Mouse (Mus musculus): Measurements from ENCODE around the gene Smurf1. TPM values are rescaled to one million over a fixed set of nuclear protein-coding genes. Genes with fewer than 3 reads are reported as not detected.

Gene Smurf1
- polyA plus RNA-seq, 1 experiment from 2014 or later: 20.2 TPM

DNA sequence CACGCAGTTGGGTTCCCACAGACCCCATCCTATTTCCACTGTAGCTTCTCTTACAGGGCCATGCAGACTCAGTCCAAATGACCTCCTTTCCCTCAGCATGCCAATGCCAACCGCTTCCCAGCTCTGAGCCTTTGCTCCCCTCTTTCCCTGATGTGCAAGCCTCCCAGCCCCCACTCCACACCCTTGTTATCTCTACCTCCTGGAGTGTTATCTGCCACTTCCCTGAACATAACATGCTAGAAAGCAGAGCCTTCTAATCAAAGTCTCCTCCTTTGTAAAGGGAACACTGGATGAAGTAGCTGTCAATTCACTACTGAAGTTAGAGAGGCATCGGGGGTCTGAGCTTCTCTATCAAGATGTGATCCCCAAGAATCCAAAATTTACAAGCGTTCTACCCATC is 32.2 kb downstream of the Smurf1 start:
- no peak overlapping the region for H3K4me3 ChIP-seq
- H3K4me2 ChIP-seq: no peak overlapping the region
- no peaks in the 10 kb centered on the region for H3K36me3 ChIP-seq
- no peak overlapping the region for H3K9ac ChIP-seq
- no peaks in the 10 kb centered on the region for H3K9me3 ChIP-seq
- WGBS: 39% methylated on average over 4 of the region's 4 CpGs
- no peak for ATAC-seq (ENCODE audit: borderline replicate concordance, extremely low read depth, low FRiP score, low TSS enrichment)
- peaks cover 18% of the 10 kb centered on the region for H3K4me1 ChIP-seq
- H3K27me3 ChIP-seq: no peaks in the 10 kb centered on the region
- no peak overlapping the region for H3K27ac ChIP-seq

DNA sequence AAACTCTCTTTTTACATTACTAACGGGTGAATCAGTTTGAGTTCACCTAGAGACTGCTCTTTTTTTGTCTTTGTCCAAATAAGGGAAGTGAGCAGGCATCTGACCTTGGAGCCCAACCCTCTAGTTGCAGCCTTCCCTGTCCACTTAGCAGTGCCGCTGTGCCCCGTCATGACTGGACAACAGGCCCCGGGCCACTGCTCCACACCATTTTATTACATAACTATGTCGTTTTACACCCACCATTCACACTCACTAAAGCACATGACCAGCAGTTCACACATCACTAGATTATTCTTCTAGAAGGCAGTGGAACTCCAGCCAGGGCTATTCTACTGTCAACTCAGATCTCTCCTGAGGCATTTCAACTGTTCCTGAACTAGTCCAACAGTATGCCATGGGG is 33.8 kb downstream of the Smurf1 start:
- ATAC-seq (ENCODE audit: borderline replicate concordance, extremely low read depth, low FRiP score, low TSS enrichment): no peak
- Histone ChIP-seq H3K4me3 (no peak overlapping the region), H3K9ac (no peak overlapping the region), H3K9me3 (no peaks in the 10 kb centered on the region), H3K4me1 (peaks cover 24% of the 10 kb centered on the region), H3K27ac (no peak overlapping the region), H3K36me3 (no peaks in the 10 kb centered on the region), H3K27me3 (no peaks in the 10 kb centered on the region), H3K4me2 (no peak overlapping the region)
- 85% methylated on average over 5 of the region's 5 CpGs for WGBS

DNA sequence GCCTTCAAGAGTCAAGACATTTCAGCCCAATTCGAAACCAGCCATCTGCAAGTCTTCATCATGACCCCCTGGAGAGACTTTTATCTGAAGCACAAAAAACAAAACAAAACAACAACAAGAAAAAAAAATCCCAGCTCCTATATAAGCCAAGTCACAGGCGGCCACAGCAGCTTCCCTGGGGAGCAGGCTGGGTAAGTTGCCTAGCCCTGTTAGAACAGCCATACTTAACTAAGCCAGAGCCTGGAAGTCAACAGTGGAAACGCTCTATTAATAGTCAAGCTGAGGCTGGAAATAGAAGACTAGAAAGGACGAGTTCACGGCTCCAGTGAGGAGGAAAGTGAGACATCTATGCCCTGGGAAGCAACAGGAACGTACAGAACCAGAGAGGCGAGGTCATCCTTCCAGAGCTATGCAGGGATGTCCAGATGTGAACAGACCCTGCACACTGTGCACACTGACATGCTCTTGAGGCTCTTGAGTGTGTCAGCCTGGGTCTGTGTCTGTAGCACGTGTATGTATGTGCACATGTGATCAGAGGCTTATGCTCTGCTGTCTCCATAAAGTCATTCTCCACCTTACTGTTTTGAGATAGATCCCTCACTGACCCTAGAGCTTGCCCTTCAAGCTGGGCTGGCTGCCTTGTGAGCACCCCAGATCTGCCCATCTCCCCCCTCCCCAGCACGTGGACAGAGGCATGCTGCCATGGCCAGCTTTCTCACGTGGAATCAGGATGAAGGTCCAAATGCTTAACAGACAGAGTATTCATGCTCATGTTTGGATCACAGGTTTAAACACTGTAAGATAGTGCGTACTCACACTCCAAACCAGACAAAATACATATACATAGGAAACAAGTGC is 36.6 kb downstream of the Smurf1 start:
- no peak overlapping the region for H3K4me2 ChIP-seq
- no peaks in the 10 kb centered on the region for H3K27me3 ChIP-seq
- H3K9ac ChIP-seq: no peak overlapping the region
- H3K4me1 ChIP-seq: peaks cover 18% of the 10 kb centered on the region
- no peak overlapping the region for H3K27ac ChIP-seq
- no peaks in the 10 kb centered on the region for H3K36me3 ChIP-seq
- H3K9me3 ChIP-seq: no peaks in the 10 kb centered on the region
- no peak for ATAC-seq (ENCODE audit: borderline replicate concordance, extremely low read depth, low FRiP score, low TSS enrichment)
- WGBS: 47% methylated on average over 11 of the region's 11 CpGs
- H3K4me3 ChIP-seq: no peak overlapping the region

DNA sequence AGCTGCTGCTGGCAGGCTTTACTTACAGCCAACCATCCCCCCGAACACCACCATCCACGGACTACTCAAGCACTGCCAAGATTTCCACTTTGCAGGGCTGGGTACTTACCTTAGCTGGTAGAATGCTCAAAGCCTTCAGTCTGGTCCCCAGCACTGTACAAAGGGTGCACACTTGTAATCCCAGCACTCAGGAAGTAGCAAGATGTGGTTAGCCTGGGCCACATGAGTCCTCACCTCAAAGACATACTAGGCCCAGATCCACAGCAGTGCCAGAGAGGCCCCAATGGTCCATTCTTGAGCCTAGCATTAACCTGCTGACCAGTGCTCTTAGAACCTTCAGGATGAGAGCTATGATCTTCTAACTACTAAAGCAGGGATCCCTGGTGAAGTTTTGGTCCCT is 39.4 kb downstream of the Smurf1 start:
- Histone ChIP-seq H3K27ac (no peak overlapping the region), H3K4me1 (peaks cover 24% of the 10 kb centered on the region), H3K9ac (no peak overlapping the region), H3K4me2 (no peak overlapping the region), H3K36me3 (no peaks in the 10 kb centered on the region), H3K4me3 (no peak overlapping the region), H3K9me3 (no peaks in the 10 kb centered on the region), H3K27me3 (no peaks in the 10 kb centered on the region)
- 69% methylated on average over 2 of the region's 2 CpGs for WGBS
- no peak for ATAC-seq (ENCODE audit: borderline replicate concordance, extremely low read depth, low FRiP score, low TSS enrichment)

DNA sequence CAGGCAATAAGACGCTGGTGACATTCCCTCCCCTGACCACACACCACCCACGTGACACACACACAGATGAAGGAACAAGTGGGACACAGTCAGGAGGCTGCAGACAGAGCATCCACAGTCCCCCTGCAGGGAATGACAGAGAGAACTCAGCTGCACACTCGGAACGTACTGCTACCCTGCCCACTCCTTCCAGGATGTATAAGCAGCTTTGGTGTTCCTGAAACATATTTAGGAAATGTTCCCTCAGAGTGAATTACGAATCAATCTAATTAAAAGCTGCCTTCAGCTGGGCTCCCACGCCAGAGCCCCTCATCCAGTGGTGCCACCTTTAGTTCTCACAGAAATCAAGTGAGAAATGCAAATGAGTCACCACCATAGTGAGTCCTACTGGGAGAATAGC is 42.3 kb downstream of the Smurf1 start:
- WGBS: 49% methylated on average over 6 of the region's 6 CpGs
- Histone ChIP-seq H3K4me2 (no peak overlapping the region), H3K27ac (no peak overlapping the region), H3K36me3 (no peaks in the 10 kb centered on the region), H3K9me3 (no peaks in the 10 kb centered on the region), H3K4me3 (no peak overlapping the region), H3K9ac (no peak overlapping the region), H3K27me3 (no peaks in the 10 kb centered on the region), H3K4me1 (peaks cover 21% of the 10 kb centered on the region)
- no peak for ATAC-seq (ENCODE audit: borderline replicate concordance, extremely low read depth, low FRiP score, low TSS enrichment)

DNA sequence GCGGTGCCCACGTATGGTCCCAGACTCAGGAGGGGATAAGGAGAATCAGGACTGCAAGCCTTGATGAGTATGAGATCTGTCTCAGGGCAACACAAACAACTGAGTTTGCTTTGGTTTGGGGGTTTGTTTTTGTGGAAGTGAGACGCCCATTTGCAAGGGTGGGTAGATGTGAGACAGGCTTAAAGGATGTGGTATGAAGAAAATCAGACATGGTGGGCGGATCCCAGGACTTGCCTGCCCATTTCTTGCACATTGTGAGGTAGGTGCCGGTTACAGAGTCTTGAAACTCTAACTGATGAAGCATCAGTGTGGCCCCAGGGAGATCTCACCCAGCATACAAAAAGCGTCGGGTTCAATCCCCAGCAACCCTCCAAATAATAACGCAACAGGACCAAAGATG is 45.9 kb downstream of the Smurf1 start:
- Histone ChIP-seq H3K27ac (no peak overlapping the region), H3K9me3 (no peaks in the 10 kb centered on the region), H3K4me3 (no peak overlapping the region), H3K36me3 (no peaks in the 10 kb centered on the region), H3K4me2 (no peak overlapping the region), H3K4me1 (peaks cover 44% of the 10 kb centered on the region), H3K9ac (no peak overlapping the region), H3K27me3 (no peaks in the 10 kb centered on the region)
- WGBS: 85% methylated on average over 8 of the region's 8 CpGs
- ATAC-seq (ENCODE audit: borderline replicate concordance, extremely low read depth, low FRiP score, low TSS enrichment): no peak

DNA sequence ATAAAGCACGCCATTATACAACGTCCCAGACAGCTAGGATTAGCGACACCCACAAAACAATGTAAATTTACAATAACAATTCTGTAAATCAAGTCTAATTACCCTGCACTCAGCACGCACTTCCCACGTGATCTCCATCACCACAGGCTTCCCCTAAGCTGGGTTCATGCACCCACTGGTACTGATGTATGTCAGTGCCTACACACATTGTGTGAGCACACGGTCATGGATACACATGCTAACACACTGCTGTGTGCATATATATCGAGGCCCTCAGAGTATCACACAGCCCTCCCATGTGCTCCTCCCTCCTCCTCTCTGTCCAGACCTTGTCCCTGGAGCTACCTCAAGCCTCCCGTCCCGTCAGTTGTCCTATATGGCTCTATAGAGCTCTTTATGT is 46.5 kb downstream of the Smurf1 start:
- Histone ChIP-seq H3K4me1 (peaks cover 50% of the 10 kb centered on the region), H3K9ac (no peak overlapping the region), H3K27me3 (no peaks in the 10 kb centered on the region), H3K4me2 (no peak overlapping the region), H3K4me3 (no peak overlapping the region), H3K36me3 (no peaks in the 10 kb centered on the region), H3K9me3 (no peaks in the 10 kb centered on the region), H3K27ac (no peak overlapping the region)
- WGBS: 80% methylated on average over 9 of the region's 9 CpGs
- no peak for ATAC-seq (ENCODE audit: borderline replicate concordance, extremely low read depth, low FRiP score, low TSS enrichment)

DNA sequence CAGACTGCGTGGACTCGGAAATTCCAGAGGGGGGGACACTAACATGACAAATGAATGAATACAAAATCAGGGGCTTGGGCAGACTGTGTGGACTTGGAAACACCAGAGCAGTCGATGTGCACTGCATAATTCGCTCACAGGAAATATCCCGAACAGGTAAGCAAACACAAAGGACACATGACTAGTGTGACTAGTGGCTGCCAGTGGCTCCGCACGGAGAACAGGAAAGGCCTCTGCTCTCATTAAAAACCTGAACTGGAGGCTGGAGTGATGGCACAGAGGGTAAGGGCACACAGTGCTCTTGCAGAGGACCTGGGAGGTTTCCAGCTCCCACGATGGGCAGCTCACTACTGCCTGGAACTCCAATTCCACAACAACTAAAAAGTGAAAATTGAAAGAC is 47.4 kb downstream of the Smurf1 start:
- Histone ChIP-seq H3K9ac (no peak overlapping the region), H3K36me3 (no peaks in the 10 kb centered on the region), H3K27ac (no peak overlapping the region), H3K9me3 (no peaks in the 10 kb centered on the region), H3K4me2 (no peak overlapping the region), H3K4me3 (no peak overlapping the region), H3K4me1 (peaks cover 53% of the 10 kb centered on the region), H3K27me3 (no peaks in the 10 kb centered on the region)
- no peak for ATAC-seq (ENCODE audit: borderline replicate concordance, extremely low read depth, low FRiP score, low TSS enrichment)
- 59% methylated on average over 8 of the region's 8 CpGs for WGBS

DNA sequence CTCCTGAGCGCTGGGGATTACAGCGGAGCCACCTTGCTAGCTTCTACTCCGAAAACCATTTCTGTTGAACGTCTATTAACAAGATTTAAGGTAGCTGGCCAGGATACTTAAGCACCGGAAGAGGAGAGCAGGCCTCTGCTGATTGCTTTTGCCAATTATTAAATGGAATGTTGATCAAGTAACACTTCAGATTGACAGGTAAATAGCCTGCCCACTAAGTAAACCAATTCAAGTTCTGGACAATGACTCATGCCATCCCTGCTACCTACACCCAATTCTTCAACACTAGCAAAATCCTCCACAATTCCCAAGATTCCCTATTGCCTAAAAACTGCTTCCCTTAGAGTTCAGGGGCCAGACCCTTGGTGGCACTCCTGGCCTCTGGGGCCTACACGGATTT is 48.5 kb downstream of the Smurf1 start:
- H3K9ac ChIP-seq: no peak overlapping the region
- no peaks in the 10 kb centered on the region for H3K9me3 ChIP-seq
- WGBS: 63% methylated on average over 6 of the region's 6 CpGs
- H3K4me1 ChIP-seq: peaks cover 51% of the 10 kb centered on the region
- H3K4me3 ChIP-seq: no peak overlapping the region
- no peak overlapping the region for H3K4me2 ChIP-seq
- peak overlapping the region; percentile 44 for H3K27ac ChIP-seq
- no peaks in the 10 kb centered on the region for H3K36me3 ChIP-seq
- ATAC-seq (ENCODE audit: borderline replicate concordance, extremely low read depth, low FRiP score, low TSS enrichment): no peak
- no peaks in the 10 kb centered on the region for H3K27me3 ChIP-seq

DNA sequence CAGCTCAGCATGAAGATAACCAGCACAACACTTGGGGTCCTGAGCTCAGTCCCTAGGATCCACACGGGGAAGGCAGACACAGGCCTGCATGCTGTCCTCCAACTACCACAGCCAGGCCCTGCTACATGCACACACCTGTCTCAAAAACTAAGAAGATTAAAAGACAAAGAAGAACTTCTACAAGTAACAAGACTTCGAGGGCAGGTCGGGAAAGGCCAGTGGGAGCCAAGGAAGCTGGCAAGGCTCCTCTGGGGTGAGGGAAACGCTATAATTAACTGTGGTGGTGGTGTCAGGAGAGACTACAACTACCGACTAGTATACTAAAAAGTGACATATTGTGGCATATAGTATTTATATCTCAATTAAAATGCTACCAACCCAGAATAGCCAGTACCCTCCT is 49.8 kb downstream of the Smurf1 start:
- Histone ChIP-seq H3K4me2 (no peak overlapping the region), H3K36me3 (no peaks in the 10 kb centered on the region), H3K9ac (no peak overlapping the region), H3K4me3 (no peak overlapping the region), H3K27me3 (no peaks in the 10 kb centered on the region), H3K27ac (no peak overlapping the region), H3K4me1 (peaks cover 53% of the 10 kb centered on the region), H3K9me3 (no peaks in the 10 kb centered on the region)
- no peak for ATAC-seq (ENCODE audit: borderline replicate concordance, extremely low read depth, low FRiP score, low TSS enrichment)
- 69% methylated on average over 5 of the region's 5 CpGs for WGBS

DNA sequence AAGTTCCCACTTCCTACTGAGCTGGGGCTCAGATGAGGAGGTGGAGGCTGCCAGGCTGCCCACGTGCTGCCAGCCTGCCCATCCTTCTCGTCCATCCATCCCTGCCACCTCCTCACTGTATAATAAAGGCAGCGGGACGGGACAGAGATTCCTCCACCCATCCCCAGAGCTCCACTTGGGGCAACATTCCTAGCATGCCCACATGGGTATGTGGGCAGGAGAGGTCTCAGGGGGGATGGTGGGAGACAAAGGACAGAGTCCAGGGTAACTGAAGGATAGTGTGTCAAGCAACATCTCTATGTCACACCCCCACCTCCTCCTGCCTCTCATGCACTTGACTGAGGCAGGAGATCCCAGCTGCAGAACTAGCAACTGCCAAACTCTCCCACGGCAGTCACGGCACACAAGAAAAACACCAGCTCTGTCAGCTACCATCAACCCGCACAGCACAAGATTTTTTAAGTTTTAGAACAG is 51.2 kb downstream of the Smurf1 start:
- no peak overlapping the region for H3K27ac ChIP-seq
- H3K4me3 ChIP-seq: no peak overlapping the region
- H3K9me3 ChIP-seq: no peaks in the 10 kb centered on the region
- no peaks in the 10 kb centered on the region for H3K36me3 ChIP-seq
- peaks cover 57% of the 10 kb centered on the region for H3K4me1 ChIP-seq
- no peaks in the 10 kb centered on the region for H3K27me3 ChIP-seq
- no peak for ATAC-seq (ENCODE audit: borderline replicate concordance, extremely low read depth, low FRiP score, low TSS enrichment)
- no peak overlapping the region for H3K9ac ChIP-seq
- 32% methylated on average over 7 of the region's 7 CpGs for WGBS
- H3K4me2 ChIP-seq: no peak overlapping the region

DNA sequence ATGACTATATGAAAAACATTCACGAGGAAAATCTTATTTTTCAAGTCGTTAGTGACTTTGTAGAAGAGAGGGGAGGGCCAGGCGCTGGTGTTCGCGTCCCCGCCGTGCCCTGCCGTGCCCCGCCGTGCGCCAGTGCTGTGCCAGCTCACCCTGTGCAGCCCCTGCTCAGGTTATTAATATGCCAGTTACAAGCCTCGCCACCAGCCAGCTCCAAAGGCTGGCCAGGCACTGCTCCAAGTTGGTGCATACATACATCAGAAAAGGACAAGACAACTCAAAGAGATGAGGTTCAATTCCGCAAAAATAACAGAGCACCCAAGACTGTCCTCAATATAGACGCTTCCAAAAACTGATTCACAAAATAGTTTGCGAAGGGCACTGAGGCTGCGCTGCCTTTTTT is 51.7 kb downstream of the Smurf1 start:
- no peaks in the 10 kb centered on the region for H3K36me3 ChIP-seq
- no peaks in the 10 kb centered on the region for H3K27me3 ChIP-seq
- no peak for ATAC-seq (ENCODE audit: borderline replicate concordance, extremely low read depth, low FRiP score, low TSS enrichment)
- WGBS: 85% methylated on average over 16 of the region's 16 CpGs
- no peak overlapping the region for H3K27ac ChIP-seq
- no peak overlapping the region for H3K4me2 ChIP-seq
- H3K9ac ChIP-seq: no peak overlapping the region
- peaks cover 57% of the 10 kb centered on the region for H3K4me1 ChIP-seq
- H3K4me3 ChIP-seq: no peak overlapping the region
- H3K9me3 ChIP-seq: no peaks in the 10 kb centered on the region

All from lung, embryonic 15.5 days (tissue).